Mouse (Mus musculus): ENCODE results near the gene 1700056E22Rik. TPM values are rescaled to one million over a fixed set of nuclear protein-coding genes. Genes with fewer than 3 reads are reported as not detected.

Gene 1700056E22Rik
- 7.2 to 14.2 TPM (median 10.9 TPM) in 4 replicates for total RNA-seq (2023; ENCODE audit: inconsistent age)

DNA sequence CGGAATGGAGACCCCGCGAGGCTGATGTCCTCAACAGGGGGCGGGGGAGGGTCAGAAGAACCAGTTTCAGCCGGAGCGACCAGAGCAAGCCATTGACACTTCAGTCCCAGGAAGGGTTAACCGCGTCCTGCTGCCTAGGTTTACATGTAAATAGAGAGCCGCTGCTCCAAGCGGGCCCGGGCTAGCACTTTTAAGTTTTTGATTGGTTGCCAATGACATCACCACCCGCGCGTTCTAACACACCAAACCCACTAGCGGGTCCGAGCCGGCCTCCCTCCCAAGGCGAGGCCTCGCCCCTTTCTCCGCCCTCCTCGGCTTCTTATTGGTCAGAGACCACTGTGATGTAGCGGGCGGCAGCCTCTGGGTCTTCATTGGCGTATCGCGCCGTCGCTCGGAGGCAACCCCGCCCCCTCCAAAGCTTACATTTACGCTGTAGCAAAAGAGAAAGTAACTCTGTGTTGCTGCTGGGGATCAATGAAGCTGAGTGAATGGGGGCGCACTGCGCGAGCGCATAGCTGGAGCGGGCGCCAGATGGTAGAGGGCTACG, at the start of gene 1700056E22Rik:
TSS of gene 1700056E22Rik (minus strand) at position 291 of the 547 bp plus-strand sequence.

DNA sequence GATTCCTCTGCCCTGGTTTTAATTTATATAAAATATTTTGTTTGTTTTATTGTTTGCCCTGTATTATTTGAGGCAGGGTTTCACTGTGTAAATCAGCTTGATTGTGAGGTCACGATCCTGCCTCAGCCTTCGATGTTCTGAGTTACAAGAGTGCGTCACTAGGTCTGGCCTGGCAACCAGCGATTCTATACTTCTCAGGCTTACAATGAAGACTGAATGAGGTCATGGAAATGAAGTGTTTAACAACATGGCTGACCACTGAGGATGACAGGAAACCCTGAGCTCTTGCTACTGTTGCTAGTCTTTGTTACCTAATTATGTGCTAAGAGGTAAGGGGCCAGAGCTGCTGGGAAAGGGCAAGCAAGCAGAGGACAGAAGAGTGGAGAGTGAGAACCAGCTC, 21.0 kb downstream of the 1700056E22Rik start, which contains the start of gene Dusp10:
TSS of gene Dusp10 (plus strand) at position 197 of the 400 bp plus-strand sequence.

Other genes starting within 250 kb of the 1700056E22Rik start
- gene Dusp10, start 21.0 kb downstream of the 1700056E22Rik start, total RNA-seq (2023; ENCODE audit: inconsistent age) = 75.5 to 88.6 TPM (median 82.9 TPM) in 4 replicates

Measured in B cell, adult (primary cell).